Mouse (Mus musculus) neural tube, embryonic 13.5 days (tissue): ENCODE measurements around the gene Msrb3. TPM values are rescaled to one million over a fixed set of nuclear protein-coding genes. Genes with fewer than 3 reads are reported as not detected.

Experiments
- ATAC-seq: fragments of 200-750 bp; cut with Nextera tagmentation; 2 replicates; pipeline ENCODE4 v1.8.0; 2017; ENCODE audit warnings: low read depth, mild to moderate bottlenecking, moderate TSS enrichment, moderate library complexity
- H3K27ac ChIP-seq: fragments of 300-500 bp; sonication (generic); replicated peaks from 2 replicates; pipeline ENCODE4 v1.5.1; 2015; ENCODE audit warnings: moderate library complexity, mild to moderate bottlenecking, inconsistent platforms
- H3K27me3 ChIP-seq: fragments of 300-500 bp; sonication (generic); 2 replicates; pipeline ENCODE4 v1.6.1; 2015; ENCODE audit warnings: mild to moderate bottlenecking, inconsistent platforms
- H3K36me3 ChIP-seq: fragments of 300-500 bp; sonication (generic); 2 replicates; pipeline ENCODE4 v1.6.1; 2015; ENCODE audit warnings: mild to moderate bottlenecking, inconsistent platforms
- H3K4me1 ChIP-seq: fragments of 300-500 bp; sonication (generic); replicated peaks from 2 replicates; pipeline ENCODE4 v1.6.1; 2015; ENCODE audit warnings: inconsistent platforms
- H3K4me2 ChIP-seq: fragments of 300-500 bp; sonication (generic); 2 replicates; pipeline ENCODE4 v1.6.1; 2015; ENCODE audit warnings: inconsistent platforms, mild to moderate bottlenecking, moderate library complexity
- H3K4me3 ChIP-seq: fragments of 300-500 bp; sonication (generic); 2 replicates; pipeline ENCODE4 v1.5.1; 2015; ENCODE audit warnings: mild to moderate bottlenecking, inconsistent platforms
- H3K9ac ChIP-seq: fragments of 300-500 bp; sonication (generic); 2 replicates; pipeline ENCODE4 v1.6.1; 2015; ENCODE audit warnings: moderate library complexity, mild to moderate bottlenecking, inconsistent platforms
- H3K9me3 ChIP-seq: fragments of 300-500 bp; sonication (generic); 2 replicates; pipeline ENCODE4 v1.6.1; 2016; ENCODE audit warnings: inconsistent platforms
- WGBS: fragments of 180-500 bp; shearing (Covaris S2); methylation state at CpG from one replicate; pipeline ENCODE4 v1.1.7; 2015; 5-methylcytosine and 5-hydroxymethylcytosine counted together
- polyA plus RNA-seq: library from polyadenylated mRNA; unstranded; fragments of >200 nt; fragmentation: Nextera tagmentation; extraction: Ambion mirVana; gene quantifications from 2 replicates; pipeline ENCODE4 v1.2.1, GENCODE M21; 2015

Gene Msrb3
- 1.0 and 1.8 TPM in 2 replicates for polyA plus RNA-seq

GRCm38 (mm10) chr10:120898785-120899762 lies at the start of gene Msrb3:
Gene Msrb3, minus strand, starts transcription at chr10:120899101.
- Histone ChIP-seq H3K4me2 (peak within 1 kb of the TSS; percentile 97), H3K27ac (no peak within 1 kb of the TSS), H3K4me1 (peaks cover 25% of the 10 kb centered on the region), H3K36me3 (no peaks in the 10 kb centered on the region), H3K9me3 (no peaks in the 10 kb centered on the region), H3K4me3 (peak within 1 kb of the TSS; percentile 64), H3K27me3 (peaks cover 29% of the 10 kb centered on the region), H3K9ac (peak within 1 kb of the TSS; percentile 75)
- 4% methylated on average over 48 of the region's 64 CpGs for WGBS
- ATAC-seq: peak; percentile 80

- H3K27ac ChIP-seq: no peak overlapping the region
- peaks cover 21% of the 10 kb centered on the region for H3K4me1 ChIP-seq
- no peak for ATAC-seq
- no peak overlapping the region for H3K9ac ChIP-seq
- H3K4me2 ChIP-seq: no peak overlapping the region
- no peaks in the 10 kb centered on the region for H3K27me3 ChIP-seq
- 0 out of 2 replicates have a peak, but pooled peaks cover 5% of the 10 kb centered on the region for H3K36me3 ChIP-seq
- H3K9me3 ChIP-seq: no peaks in the 10 kb centered on the region
- 64% methylated on average over 2 of the region's 2 CpGs for WGBS
- no peak overlapping the region for H3K4me3 ChIP-seq
These were observed 49.6 kb upstream of the Msrb3 start for GRCm38 (mm10) chr10:120948461-120948860.

DNA sequence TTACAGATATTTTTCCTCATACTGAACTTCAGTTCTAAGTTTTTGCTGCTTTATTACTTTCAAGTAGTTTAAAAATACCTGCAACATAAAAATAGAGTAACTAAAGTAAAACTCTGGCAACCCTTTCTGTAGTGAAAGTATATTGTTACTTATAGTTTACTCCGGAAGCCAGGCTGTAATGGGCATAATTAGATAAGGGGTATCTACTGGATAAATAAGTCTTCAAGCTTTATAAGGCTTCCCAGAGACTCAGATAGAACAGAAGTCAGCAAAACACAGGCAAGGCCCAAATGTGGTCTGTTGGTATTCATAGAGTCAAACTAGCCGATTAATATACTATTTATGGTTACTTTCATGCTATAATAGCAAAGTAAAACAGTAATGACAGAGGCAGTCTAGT lies 48.9 kb upstream of the Msrb3 start:
- Histone ChIP-seq H3K27ac (no peak overlapping the region), H3K9me3 (no peaks in the 10 kb centered on the region), H3K4me3 (no peak overlapping the region), H3K4me2 (no peak overlapping the region), H3K27me3 (no peaks in the 10 kb centered on the region), H3K36me3 (0 out of 2 replicates have a peak, but pooled peaks cover 5% of the 10 kb centered on the region), H3K9ac (no peak overlapping the region), H3K4me1 (peaks cover 17% of the 10 kb centered on the region)
- no peak for ATAC-seq
- WGBS: 93% methylated on average over 2 of the region's 2 CpGs

DNA sequence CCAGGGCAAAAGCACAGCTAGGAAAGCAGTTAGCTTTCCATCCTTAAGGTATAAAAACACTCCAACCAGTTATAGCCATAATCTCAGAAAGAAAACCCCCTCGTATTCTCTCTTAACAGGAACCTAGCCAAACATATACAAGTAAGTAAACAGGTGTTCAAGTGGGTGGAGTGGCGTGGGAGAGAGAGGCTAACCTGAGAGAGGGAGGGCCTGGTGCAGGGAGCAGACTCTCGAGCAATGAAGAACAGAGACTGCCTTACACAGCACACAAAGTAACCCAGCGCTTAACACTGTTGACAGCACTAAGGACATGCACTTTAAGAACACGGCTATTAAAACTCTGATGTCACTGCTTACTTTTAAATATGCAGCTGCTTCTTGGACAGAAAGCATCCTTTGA lies 47.9 kb upstream of the Msrb3 start:
- Histone ChIP-seq H3K27me3 (no peaks in the 10 kb centered on the region), H3K36me3 (0 out of 2 replicates have a peak, but pooled peaks cover 5% of the 10 kb centered on the region), H3K4me1 (peaks cover 16% of the 10 kb centered on the region), H3K4me2 (no peak overlapping the region), H3K9ac (no peak overlapping the region), H3K27ac (no peak overlapping the region), H3K4me3 (no peak overlapping the region), H3K9me3 (no peaks in the 10 kb centered on the region)
- ATAC-seq: no peak
- 92% methylated on average over 5 of the region's 5 CpGs for WGBS

GRCm38 (mm10) chr10:120938904-120939208 lies 40.0 kb upstream of the Msrb3 start:
- no peak overlapping the region for H3K4me2 ChIP-seq
- no peaks in the 10 kb centered on the region for H3K27me3 ChIP-seq
- no peak overlapping the region for H3K27ac ChIP-seq
- H3K4me1 ChIP-seq: 0 out of 2 replicates have a peak, but pooled peaks cover 3% of the 10 kb centered on the region
- H3K9ac ChIP-seq: no peak overlapping the region
- no peak overlapping the region for H3K4me3 ChIP-seq
- no peaks in the 10 kb centered on the region for H3K9me3 ChIP-seq
- no peaks in the 10 kb centered on the region for H3K36me3 ChIP-seq
- 93% methylated on average over 2 of the region's 2 CpGs for WGBS
- ATAC-seq: no peak

GRCm38 (mm10) chr10:120938077-120938903 lies 39.4 kb upstream of the Msrb3 start:
- WGBS: 61% methylated on average over 19 of the region's 19 CpGs
- ATAC-seq: no peak
- Histone ChIP-seq H3K9me3 (no peaks in the 10 kb centered on the region), H3K4me2 (no peak overlapping the region), H3K27ac (no peak overlapping the region), H3K9ac (no peak overlapping the region), H3K36me3 (no peaks in the 10 kb centered on the region), H3K27me3 (no peaks in the 10 kb centered on the region), H3K4me3 (no peak overlapping the region), H3K4me1 (0 out of 2 replicates have a peak, but pooled peaks cover 3% of the 10 kb centered on the region)

DNA sequence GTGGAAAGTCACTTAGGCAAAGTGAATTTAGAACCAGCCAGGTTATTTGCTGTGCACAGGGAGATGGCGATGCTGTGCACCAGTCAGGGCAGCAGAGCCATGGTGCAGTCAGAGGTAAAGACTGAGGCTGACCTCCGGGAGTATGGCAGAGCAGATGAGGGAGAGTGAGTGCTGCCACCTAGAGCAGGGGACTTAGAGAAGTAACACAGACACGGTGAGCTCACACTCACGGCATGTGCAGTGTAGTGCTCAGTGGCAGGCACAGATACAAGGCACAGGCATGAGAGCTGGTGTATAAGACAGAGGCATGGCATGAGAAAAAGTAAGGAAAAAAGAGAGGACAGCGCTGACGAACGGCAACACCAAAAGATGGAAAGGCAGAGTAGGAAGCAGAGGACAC lies 30.6 kb upstream of the Msrb3 start:
- no peak overlapping the region for H3K9ac ChIP-seq
- no peak overlapping the region for H3K27ac ChIP-seq
- H3K4me1 ChIP-seq: no peaks in the 10 kb centered on the region
- no peak overlapping the region for H3K4me3 ChIP-seq
- no peak overlapping the region for H3K4me2 ChIP-seq
- peaks cover 21% of the 10 kb centered on the region for H3K36me3 ChIP-seq
- ATAC-seq: no peak
- H3K9me3 ChIP-seq: no peaks in the 10 kb centered on the region
- 80% methylated on average over 7 of the region's 7 CpGs for WGBS
- no peaks in the 10 kb centered on the region for H3K27me3 ChIP-seq

- no peaks in the 10 kb centered on the region for H3K9me3 ChIP-seq
- no peaks in the 10 kb centered on the region for H3K27me3 ChIP-seq
- H3K4me2 ChIP-seq: no peak overlapping the region
- ATAC-seq: no peak
- H3K36me3 ChIP-seq: peaks cover 21% of the 10 kb centered on the region
- no peak overlapping the region for H3K27ac ChIP-seq
- no peak overlapping the region for H3K4me3 ChIP-seq
- no peak overlapping the region for H3K9ac ChIP-seq
- WGBS: 87% methylated on average over 5 of the region's 5 CpGs
- no peaks in the 10 kb centered on the region for H3K4me1 ChIP-seq
These were observed 29.3 kb upstream of the Msrb3 start for GRCm38 (mm10) chr10:120928183-120928582.

- H3K9me3 ChIP-seq: no peaks in the 10 kb centered on the region
- no peak overlapping the region for H3K9ac ChIP-seq
- no peak overlapping the region for H3K4me2 ChIP-seq
- H3K27me3 ChIP-seq: no peaks in the 10 kb centered on the region
- WGBS: 95% methylated on average over 8 of the region's 8 CpGs
- H3K4me1 ChIP-seq: no peaks in the 10 kb centered on the region
- peaks cover 20% of the 10 kb centered on the region for H3K36me3 ChIP-seq
- H3K27ac ChIP-seq: no peak overlapping the region
- no peak for ATAC-seq
- no peak overlapping the region for H3K4me3 ChIP-seq
These were observed 27.3 kb upstream of the Msrb3 start for GRCm38 (mm10) chr10:120926156-120926555.

DNA sequence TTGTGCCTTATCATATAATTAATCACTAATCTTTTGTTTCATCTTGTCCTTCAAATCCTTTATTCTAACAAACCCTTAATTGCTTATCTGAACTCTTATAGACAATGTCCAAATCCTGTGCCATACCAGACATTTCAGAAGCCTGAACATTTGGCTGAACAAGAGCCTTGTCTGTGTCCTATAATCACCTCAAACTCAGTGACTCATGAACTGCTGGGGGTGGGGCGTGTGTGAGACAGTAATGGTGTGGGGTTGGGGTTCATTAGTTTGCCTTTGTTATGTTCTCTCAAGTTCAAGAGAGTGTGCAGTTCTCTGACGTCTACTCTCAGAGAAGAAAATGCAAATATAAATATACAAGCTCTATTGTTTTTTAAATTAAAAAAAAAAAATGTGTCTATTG lies 22.6 kb upstream of the Msrb3 start:
- 69% methylated on average over 2 of the region's 2 CpGs for WGBS
- no peak for ATAC-seq
- Histone ChIP-seq H3K4me1 (no peaks in the 10 kb centered on the region), H3K9ac (no peak overlapping the region), H3K36me3 (peaks cover 17% of the 10 kb centered on the region), H3K4me2 (no peak overlapping the region), H3K27me3 (no peaks in the 10 kb centered on the region), H3K9me3 (no peaks in the 10 kb centered on the region), H3K27ac (no peak overlapping the region), H3K4me3 (no peak overlapping the region)

GRCm38 (mm10) chr10:120920604-120921003 lies 21.7 kb upstream of the Msrb3 start:
- Histone ChIP-seq H3K36me3 (peaks cover 11% of the 10 kb centered on the region), H3K9ac (no peak overlapping the region), H3K9me3 (no peaks in the 10 kb centered on the region), H3K27me3 (no peaks in the 10 kb centered on the region), H3K4me1 (no peaks in the 10 kb centered on the region), H3K4me3 (no peak overlapping the region), H3K27ac (no peak overlapping the region), H3K4me2 (no peak overlapping the region)
- 79% methylated on average over 11 of the region's 11 CpGs for WGBS
- no peak for ATAC-seq

- Histone ChIP-seq H3K4me2 (no peak overlapping the region), H3K4me3 (no peak overlapping the region), H3K9me3 (no peaks in the 10 kb centered on the region), H3K9ac (no peak overlapping the region), H3K4me1 (no peaks in the 10 kb centered on the region; the same call in 1 of the 2 replicates), H3K27me3 (no peaks in the 10 kb centered on the region), H3K36me3 (no peaks in the 10 kb centered on the region), H3K27ac (no peak overlapping the region)
- WGBS: 91% methylated on average over 5 of the region's 5 CpGs
- no peak for ATAC-seq
These were observed 17.3 kb upstream of the Msrb3 start for GRCm38 (mm10) chr10:120916250-120916649.
